Mouse (Mus musculus) heart, embryonic 12.5 days (tissue): ENCODE data around the gene Palmd. TPM values are rescaled to one million over a fixed set of nuclear protein-coding genes. Genes with fewer than 3 reads are reported as not detected.
A peak's percentile ranks its signal among the peaks of the same experiment; 100 is the strongest.

Experiments used
- ATAC-seq: fragments of 200-750 bp; cut with Nextera tagmentation; 2 replicates; pipeline ENCODE4 v1.8.0; 2017; ENCODE audit warnings: moderate TSS enrichment, moderate library complexity; ENCODE audit not compliant: insufficient number of reproducible peaks, low FRiP score
- H3K27ac ChIP-seq: fragments of 300-500 bp; sonication (generic); 2 replicates; pipeline ENCODE4 v1.5.1; 2016; ENCODE audit warnings: mild to moderate bottlenecking, moderate library complexity; ENCODE audit not compliant: poor library complexity, severe bottlenecking
- H3K27me3 ChIP-seq: fragments of 300-500 bp; sonication (generic); replicated peaks from 2 replicates; pipeline ENCODE4 v1.6.1; 2016; ENCODE audit warnings: mild to moderate bottlenecking, moderate library complexity
- H3K36me3 ChIP-seq: fragments of 300-500 bp; sonication (generic); 2 replicates; pipeline ENCODE4 v1.6.1; 2016; ENCODE audit warnings: mild to moderate bottlenecking, moderate library complexity
- H3K4me1 ChIP-seq: fragments of 300-500 bp; sonication (generic); replicated peaks from 2 replicates; pipeline ENCODE4 v1.6.1; 2016; ENCODE audit warnings: mild to moderate bottlenecking
- H3K4me2 ChIP-seq: fragments of 300-500 bp; sonication (generic); 2 replicates; pipeline ENCODE4 v1.6.1; 2016; ENCODE audit warnings: mild to moderate bottlenecking, moderate library complexity
- H3K4me3 ChIP-seq: fragments of 300-500 bp; sonication (generic); 2 replicates; pipeline ENCODE4 v1.5.1; 2016; ENCODE audit warnings: mild to moderate bottlenecking
- H3K9ac ChIP-seq: fragments of 300-500 bp; sonication (generic); 2 replicates; pipeline ENCODE4 v1.6.1; 2016; ENCODE audit warnings: mild to moderate bottlenecking, moderate library complexity
- H3K9me3 ChIP-seq: fragments of 300-500 bp; sonication (generic); replicated peaks from 2 replicates; pipeline ENCODE4 v1.6.1; 2016; ENCODE audit warnings: mild to moderate bottlenecking, moderate library complexity
- WGBS: fragments of 180-500 bp; shearing (Covaris S2); methylation state at CpG from one replicate; pipeline ENCODE4 v1.1.7; 2016; 5-methylcytosine and 5-hydroxymethylcytosine counted together
- polyA plus RNA-seq: library from polyadenylated mRNA; unstranded; fragments of >200 nt; fragmentation: Nextera tagmentation; extraction: Ambion mirVana; gene quantifications from 2 replicates; pipeline ENCODE4 v1.2.1, GENCODE M21; 2016

Palmd gene
- polyA plus RNA-seq, 1 experiment from 2014 or later = 13.9 TPM

DNA sequence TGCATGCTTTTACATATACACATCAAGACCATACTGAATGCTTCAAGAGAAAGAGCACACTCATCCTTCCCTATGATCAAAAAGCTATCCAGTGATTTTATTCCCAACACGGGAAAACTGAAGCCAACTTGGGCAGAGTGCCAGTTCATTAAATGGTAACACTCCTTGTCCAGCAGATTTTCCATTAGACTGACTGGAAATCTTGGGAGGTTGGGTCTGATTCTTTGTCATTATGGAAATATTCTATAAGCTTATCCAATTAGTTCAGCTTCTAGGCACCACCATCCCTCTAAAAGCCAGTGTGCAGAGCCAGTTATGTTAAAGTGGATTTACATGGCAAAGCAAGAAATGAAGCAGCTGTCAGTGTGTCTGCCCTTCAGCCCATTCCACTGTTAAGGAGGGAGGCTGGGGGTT is 16.3 kb upstream of the Palmd start:
- no peak overlapping the region for H3K9ac ChIP-seq
- no peaks in the 10 kb centered on the region for H3K36me3 ChIP-seq
- H3K4me2 ChIP-seq = no peak overlapping the region
- no peak for ATAC-seq
- H3K9me3 ChIP-seq = no peaks in the 10 kb centered on the region
- no peaks in the 10 kb centered on the region for H3K4me1 ChIP-seq
- no peak overlapping the region for H3K4me3 ChIP-seq
- 27% methylated on average over 1 of the region's 1 CpGs for WGBS
- H3K27me3 ChIP-seq = no peaks in the 10 kb centered on the region
- H3K27ac ChIP-seq = no peak overlapping the region

DNA sequence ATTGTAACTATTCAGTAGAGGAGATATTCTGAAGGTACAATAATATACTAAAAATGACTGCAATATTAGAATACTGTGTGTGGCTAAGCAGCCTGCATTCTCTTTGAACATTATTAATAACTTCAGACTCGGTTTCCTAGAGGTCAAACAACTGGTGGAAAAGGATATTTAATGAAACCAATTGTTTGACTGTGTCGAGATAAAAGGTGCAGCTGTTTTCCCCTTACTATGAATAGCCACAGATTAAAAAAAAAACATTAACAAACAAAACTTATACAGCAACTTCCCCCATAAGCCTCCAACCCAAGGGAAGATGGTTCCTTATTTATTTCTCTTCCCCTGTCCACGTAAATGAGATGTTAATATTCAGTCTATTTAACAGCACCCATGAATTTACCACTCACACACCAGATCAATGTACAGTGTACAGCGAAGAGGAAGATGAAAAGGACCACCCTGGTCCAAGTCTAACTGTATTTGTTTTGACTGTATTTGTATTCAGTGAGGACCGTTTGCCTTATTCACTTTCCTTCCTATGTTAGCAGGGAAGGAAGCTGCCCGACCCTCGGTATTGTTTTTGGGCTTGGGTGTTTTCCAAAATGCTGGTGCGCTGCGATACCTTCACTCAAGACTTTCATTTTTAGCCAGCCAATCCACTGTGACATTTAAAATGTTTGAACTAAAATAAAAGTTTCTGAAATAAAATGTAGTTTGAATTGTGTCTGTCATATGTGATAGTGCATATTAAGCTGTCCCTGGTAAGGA is 13.2 kb upstream of the Palmd start:
- WGBS = 69% methylated on average over 9 of the region's 9 CpGs
- no peak overlapping the region for H3K4me3 ChIP-seq
- H3K36me3 ChIP-seq = no peaks in the 10 kb centered on the region
- ATAC-seq = no peak
- no peak overlapping the region for H3K9ac ChIP-seq
- peaks cover 8% of the 10 kb centered on the region for H3K9me3 ChIP-seq
- H3K4me2 ChIP-seq = no peak overlapping the region
- H3K27ac ChIP-seq = no peak overlapping the region
- H3K27me3 ChIP-seq = no peaks in the 10 kb centered on the region
- H3K4me1 ChIP-seq = no peaks in the 10 kb centered on the region

DNA sequence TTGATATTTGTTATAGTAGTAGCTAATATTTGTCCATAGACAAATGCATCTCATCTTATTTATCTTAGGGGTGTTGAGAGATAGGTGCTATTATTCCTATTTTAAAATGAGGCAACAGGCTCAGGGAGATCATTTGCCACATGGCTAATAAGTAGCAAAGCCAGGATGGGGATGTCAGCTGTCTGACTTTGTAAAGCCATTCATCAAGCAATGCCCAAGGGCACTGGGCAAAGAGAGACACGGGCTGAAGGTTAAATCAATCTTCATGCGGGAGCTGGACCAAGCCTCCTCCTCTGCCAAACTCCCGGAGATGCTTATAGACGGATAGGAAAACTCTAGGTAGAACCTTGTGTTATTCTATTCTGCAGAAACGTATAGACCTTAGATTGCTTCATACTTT is 999 bp upstream of the Palmd start:
- Histone ChIP-seq H3K9me3 (no peaks in the 10 kb centered on the region), H3K36me3 (no peaks in the 10 kb centered on the region), H3K4me3 (no peak overlapping the region), H3K9ac (no peak overlapping the region), H3K27me3 (no peaks in the 10 kb centered on the region), H3K4me2 (no peak overlapping the region), H3K27ac (no peak overlapping the region), H3K4me1 (no peaks in the 10 kb centered on the region; the same call in 1 of the 2 replicates)
- WGBS = 86% methylated on average over 5 of the region's 5 CpGs
- ATAC-seq = no peak

DNA sequence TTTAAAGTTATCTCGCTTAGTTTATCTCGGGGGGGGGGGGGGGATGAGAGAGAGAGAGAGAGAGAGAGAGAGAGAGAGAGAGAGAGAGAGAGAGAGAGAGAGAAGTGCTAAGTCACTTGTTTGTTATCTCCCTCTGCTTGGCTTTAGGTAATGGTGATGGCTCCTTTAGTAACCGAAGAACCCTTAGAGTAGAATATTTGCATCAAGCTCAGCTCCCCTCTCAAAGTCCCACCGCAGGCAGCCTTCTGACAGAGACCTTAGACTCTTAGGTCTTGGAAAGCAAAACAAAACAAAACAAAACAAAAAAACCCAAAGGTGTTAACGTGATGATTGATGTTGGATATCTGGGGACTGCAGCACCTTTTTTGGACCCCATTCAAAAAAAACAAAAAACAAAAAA is 216 bp upstream of the Palmd start:
- no peak for ATAC-seq
- Histone ChIP-seq H3K4me3 (peak overlapping the region; percentile 58), H3K27ac (no peak overlapping the region), H3K4me2 (peak overlapping the region; percentile 83), H3K27me3 (no peaks in the 10 kb centered on the region), H3K9me3 (no peaks in the 10 kb centered on the region), H3K4me1 (no peaks in the 10 kb centered on the region; the same call in 1 of the 2 replicates), H3K9ac (peak overlapping the region; percentile 63), H3K36me3 (no peaks in the 10 kb centered on the region)
- 15% methylated on average over 5 of the region's 5 CpGs for WGBS

DNA sequence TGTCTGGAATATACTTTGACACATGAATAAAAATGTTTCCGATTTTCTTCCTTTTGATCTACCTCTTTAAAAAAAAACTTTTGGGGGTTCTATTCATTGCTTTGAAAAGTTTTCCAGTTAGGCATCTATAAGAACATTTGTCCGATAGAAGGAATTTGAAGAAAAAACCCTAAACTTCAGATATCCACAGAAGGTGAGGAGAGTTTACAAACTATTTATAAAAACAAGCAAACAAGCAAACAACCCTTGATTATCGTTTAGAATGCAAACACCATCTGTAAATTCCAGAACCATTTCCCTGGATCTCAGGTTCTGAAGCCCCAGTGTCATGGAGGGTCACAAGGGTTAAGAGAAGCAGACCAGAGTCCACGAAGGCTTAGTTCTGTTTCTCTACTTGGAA is 820 bp downstream of the Palmd start, which contains the start of gene 4930455H04Rik:
4930455H04Rik (plus strand) TSS at position 301 of the 400 bp plus-strand sequence.
- Histone ChIP-seq H3K27me3 (no peaks in the 10 kb centered on the region), H3K4me2 (peak within 1 kb of the TSS; percentile 83), H3K36me3 (no peaks in the 10 kb centered on the region), H3K9me3 (no peaks in the 10 kb centered on the region), H3K4me1 (no peaks in the 10 kb centered on the region; the same call in 1 of the 2 replicates), H3K4me3 (peak within 1 kb of the TSS; percentile 58), H3K27ac (peak within 1 kb of the TSS; percentile 61), H3K9ac (peak within 1 kb of the TSS; percentile 63)
- ATAC-seq = no peak
- 60% methylated on average over 4 of the region's 4 CpGs for WGBS

DNA sequence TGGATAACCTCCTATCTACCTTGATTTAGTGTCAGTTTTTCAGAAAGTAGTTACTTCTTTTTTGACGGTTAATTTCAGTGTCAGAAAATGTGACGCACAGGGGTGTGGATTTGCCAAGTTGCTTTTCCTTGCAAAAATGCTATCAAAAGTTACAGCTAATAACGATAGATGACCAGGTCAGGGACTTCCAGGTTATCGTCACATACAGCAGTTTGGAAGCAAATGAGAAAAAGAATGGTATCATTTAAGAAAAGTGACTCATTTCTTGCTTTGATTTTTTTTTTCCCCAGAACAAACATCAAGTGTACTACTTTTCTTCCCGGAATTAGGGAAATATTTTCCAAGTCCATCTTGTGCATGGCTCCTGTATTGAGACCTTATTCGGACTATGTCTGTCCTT is 1.4 kb downstream of the Palmd start:
- no peak for ATAC-seq
- 0 out of 2 replicates have a peak overlapping the region, but pooled peaks have one; percentile 46 for H3K27ac ChIP-seq
- H3K36me3 ChIP-seq = no peaks in the 10 kb centered on the region
- no peaks in the 10 kb centered on the region for H3K9me3 ChIP-seq
- no peaks in the 10 kb centered on the region; the same call in 1 of the 2 replicates for H3K4me1 ChIP-seq
- peak overlapping the region; percentile 29 for H3K4me3 ChIP-seq
- H3K4me2 ChIP-seq = peak overlapping the region; percentile 51
- H3K27me3 ChIP-seq = no peaks in the 10 kb centered on the region
- 71% methylated on average over 6 of the region's 6 CpGs for WGBS
- H3K9ac ChIP-seq = no peak overlapping the region

DNA sequence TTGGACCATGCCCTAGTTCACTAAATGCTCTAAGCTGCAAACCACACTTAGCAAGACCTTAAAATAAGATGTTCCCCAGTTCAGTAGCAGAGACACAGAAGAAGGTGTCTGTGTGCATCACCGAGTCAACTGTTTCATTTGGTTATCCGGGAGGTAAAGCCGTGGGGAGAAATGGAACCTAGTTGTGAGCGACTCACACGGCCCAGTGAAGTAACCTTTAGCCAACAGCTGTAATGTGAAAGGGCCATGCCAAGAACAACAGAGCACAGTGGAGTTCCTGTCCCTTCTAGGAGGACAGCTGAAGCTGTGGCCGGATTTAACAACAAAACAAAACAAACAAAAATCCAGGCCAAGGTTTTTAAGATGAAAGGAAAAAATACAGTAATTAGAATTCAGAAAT is 2.0 kb downstream of the Palmd start:
- Histone ChIP-seq H3K36me3 (no peaks in the 10 kb centered on the region), H3K9ac (no peak overlapping the region; the same call in 1 of the 2 replicates), H3K4me2 (peak overlapping the region; percentile 51), H3K4me1 (no peaks in the 10 kb centered on the region; the same call in 1 of the 2 replicates), H3K9me3 (no peaks in the 10 kb centered on the region), H3K27ac (peak overlapping the region; percentile 46; the same call in 1 of the 2 replicates), H3K27me3 (no peaks in the 10 kb centered on the region), H3K4me3 (peak overlapping the region; percentile 29)
- no peak for ATAC-seq
- WGBS = 50% methylated on average over 6 of the region's 6 CpGs

DNA sequence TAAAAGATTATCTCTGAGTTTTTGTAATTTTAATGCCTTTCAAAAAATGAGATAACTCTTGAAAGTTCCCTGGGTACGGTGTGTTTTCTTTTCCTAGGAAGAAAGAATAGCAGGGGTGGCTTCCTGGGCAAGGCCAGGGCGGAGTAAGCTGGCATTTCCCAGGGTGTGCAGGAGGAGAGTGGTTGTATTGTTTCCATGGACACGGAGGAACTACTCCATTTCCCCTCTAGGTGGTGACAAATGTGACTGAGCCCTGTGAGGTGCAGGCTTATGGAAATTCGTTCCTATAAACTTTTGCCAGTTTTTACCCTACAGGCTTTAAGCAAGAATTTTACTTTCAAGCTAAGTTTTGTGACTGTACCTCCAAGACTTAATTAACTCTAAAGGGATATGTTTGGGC is 2.6 kb downstream of the Palmd start:
- H3K36me3 ChIP-seq = no peaks in the 10 kb centered on the region
- H3K9ac ChIP-seq = no peak overlapping the region
- peak; percentile 77 for ATAC-seq
- no peaks in the 10 kb centered on the region for H3K27me3 ChIP-seq
- H3K9me3 ChIP-seq = no peaks in the 10 kb centered on the region
- no peak overlapping the region for H3K4me3 ChIP-seq
- 28% methylated on average over 4 of the region's 4 CpGs for WGBS
- H3K4me1 ChIP-seq = no peaks in the 10 kb centered on the region; the same call in 1 of the 2 replicates
- H3K4me2 ChIP-seq = 0 out of 2 replicates have a peak overlapping the region, but pooled peaks have one; percentile 5
- no peak overlapping the region for H3K27ac ChIP-seq

DNA sequence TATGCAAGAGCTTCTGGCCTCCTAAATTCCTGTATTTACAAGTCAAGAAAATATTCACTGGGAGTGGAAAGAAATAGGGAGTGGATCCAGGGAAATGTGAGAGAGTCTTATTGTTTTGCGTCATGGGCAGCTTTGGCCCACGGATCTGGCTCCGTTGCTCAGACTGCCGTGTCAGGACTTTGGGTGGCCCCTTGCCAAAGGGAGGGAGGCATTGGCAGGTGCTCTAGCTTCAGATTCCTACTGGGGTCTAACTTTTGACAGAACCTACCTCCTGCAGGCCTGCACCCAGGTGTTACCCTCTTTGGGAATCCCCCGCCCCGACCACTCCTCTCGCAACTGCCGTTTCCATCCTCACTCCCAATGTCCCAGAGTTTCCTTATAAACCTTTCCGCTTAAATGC is 4.4 kb downstream of the Palmd start:
- H3K4me1 ChIP-seq = no peaks in the 10 kb centered on the region; the same call in 1 of the 2 replicates
- no peak for ATAC-seq
- 0 out of 2 replicates have a peak overlapping the region, but pooled peaks have one; percentile 0 for H3K4me2 ChIP-seq
- no peaks in the 10 kb centered on the region for H3K36me3 ChIP-seq
- H3K4me3 ChIP-seq = no peak overlapping the region
- 82% methylated on average over 9 of the region's 9 CpGs for WGBS
- H3K27ac ChIP-seq = peak overlapping the region; percentile 48
- H3K9ac ChIP-seq = no peak overlapping the region
- no peaks in the 10 kb centered on the region for H3K27me3 ChIP-seq
- no peaks in the 10 kb centered on the region for H3K9me3 ChIP-seq

DNA sequence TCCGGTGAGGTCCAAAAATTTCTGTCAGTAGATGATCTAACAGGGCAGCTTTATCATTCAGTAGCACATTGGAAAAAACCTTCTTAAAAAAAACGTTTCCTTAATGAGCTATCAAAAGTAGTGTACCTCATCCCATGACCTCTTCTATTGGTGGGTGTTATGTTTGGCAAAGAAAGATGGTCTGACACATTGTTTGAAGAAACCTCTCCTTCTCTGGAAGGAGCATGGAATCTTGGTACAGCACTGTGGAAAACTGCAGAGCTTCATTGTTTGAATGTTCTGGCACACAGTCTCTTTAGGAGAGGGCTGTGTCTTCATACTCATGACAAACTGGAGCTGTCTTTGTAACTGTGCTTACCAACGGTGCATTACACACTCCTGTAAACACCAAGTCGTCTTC is 5.6 kb downstream of the Palmd start:
- Histone ChIP-seq H3K4me3 (no peak overlapping the region), H3K4me2 (no peak overlapping the region), H3K4me1 (no peaks in the 10 kb centered on the region; the same call in 1 of the 2 replicates), H3K9ac (no peak overlapping the region), H3K27me3 (no peaks in the 10 kb centered on the region), H3K27ac (peak overlapping the region; percentile 73), H3K36me3 (no peaks in the 10 kb centered on the region), H3K9me3 (no peaks in the 10 kb centered on the region)
- ATAC-seq = peak; percentile 71
- 53% methylated on average over 4 of the region's 4 CpGs for WGBS

DNA sequence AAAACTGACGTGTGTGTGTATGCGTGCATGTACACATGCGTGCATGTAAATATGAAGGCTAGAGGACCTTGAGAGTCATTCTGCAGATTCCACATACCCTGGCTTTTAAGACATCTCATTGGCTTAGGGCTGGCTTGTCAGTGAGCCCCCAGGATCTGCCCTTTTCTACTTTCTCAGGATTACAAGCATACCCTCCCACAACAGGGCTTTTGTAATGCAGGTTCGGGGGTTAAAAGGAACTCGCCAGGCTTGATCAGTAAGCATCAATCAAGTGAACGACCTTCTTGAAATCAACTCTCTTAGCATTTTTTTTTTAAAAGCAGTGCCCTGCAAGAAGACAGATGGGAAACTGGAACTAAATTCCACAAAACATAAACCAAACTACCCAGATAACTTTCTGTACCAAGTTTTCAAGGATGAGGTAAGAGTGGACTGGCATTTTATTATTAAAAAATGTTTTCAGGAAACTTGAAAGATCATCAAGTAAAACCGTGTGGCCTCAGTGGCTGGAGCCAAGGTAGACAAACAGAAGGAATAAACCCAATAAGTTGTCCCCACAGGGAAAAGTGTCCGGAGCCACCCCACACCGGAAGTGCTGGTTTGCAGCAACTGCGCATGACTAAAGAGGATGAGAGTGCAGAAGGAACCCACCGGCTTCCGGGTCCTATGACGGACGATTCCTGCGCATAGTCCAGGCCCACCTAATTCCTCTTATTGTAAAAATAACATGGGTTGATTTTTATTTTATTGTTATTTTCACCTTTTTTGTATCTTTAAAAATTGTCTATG is 7.2 kb downstream of the Palmd start:
- no peak overlapping the region for H3K27ac ChIP-seq
- no peak overlapping the region for H3K9ac ChIP-seq
- H3K9me3 ChIP-seq = no peaks in the 10 kb centered on the region
- no peak for ATAC-seq
- 77% methylated on average over 15 of the region's 15 CpGs for WGBS
- no peak overlapping the region for H3K4me3 ChIP-seq
- no peak overlapping the region for H3K4me2 ChIP-seq
- no peaks in the 10 kb centered on the region for H3K27me3 ChIP-seq
- H3K36me3 ChIP-seq = no peaks in the 10 kb centered on the region
- no peaks in the 10 kb centered on the region for H3K4me1 ChIP-seq
